9 mouse cellular contexts compared by ENCODE assay signal in the genomic region with DNA sequence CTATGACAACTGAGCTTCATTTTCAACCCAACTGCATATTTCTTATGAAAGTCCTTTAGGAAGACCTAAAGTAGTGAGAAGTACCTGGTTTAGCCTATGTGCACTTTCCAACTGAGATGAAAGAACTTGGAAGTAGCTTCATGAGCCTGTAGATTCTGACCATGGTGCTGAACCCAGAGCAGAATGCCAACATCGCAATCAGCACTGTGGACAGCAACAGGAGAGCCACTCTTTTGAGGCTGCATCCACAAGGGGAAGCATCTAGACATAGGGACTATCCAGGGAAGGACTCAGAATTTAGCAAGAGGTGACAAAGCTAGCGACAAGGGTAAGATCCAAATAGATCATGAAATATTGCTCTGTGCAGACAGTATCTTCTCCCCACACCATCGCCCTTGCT. TPM values are rescaled to one million over a fixed set of nuclear protein-coding genes. Genes with fewer than 3 reads are reported as not detected.
DNase-seq lines count a peak whose midpoint lies in the region; ATAC-seq and TF ChIP-seq lines count a peak whose summit lies in the region.
"Had no signal": no experiment of that assay in that cellular context is flagged by ENCODE, and none has a peak within 500 bp of the region (broad histone marks: within the 10 kb centered on the region; RNA-seq: fewer than 3 reads in every experiment).

No protein-coding gene starts in this region.

- H3K79me2 ChIP-seq in heart, adult 2 months (replicated peaks; ENCODE audit: control insufficient read depth, insufficient read depth, low read length) = no peaks in the 10 kb centered on the region
- H3K79me2 ChIP-seq in C2C12 (ENCODE audit: control insufficient read depth, insufficient read depth) = no peaks in the 10 kb centered on the region
- no peaks in the 10 kb centered on the region for H3K79me2 ChIP-seq in liver, adult 2 months (ENCODE audit: control insufficient read depth, insufficient read depth, low read length)

- WGBS in heart, adult 2 months = 33% methylated on average over 3 of the region's 3 CpGs
- WGBS in liver, adult 2 months = 36% methylated on average over 3 of the region's 3 CpGs

- H3K9ac ChIP-seq in heart, adult 2 months (ENCODE audit: low read depth, low read length) = no peak overlapping the region
- no peak overlapping the region for H3K9ac ChIP-seq in liver, adult 2 months (ENCODE audit: low read depth, low read length)
- H3K9ac ChIP-seq: limb, embryonic 15.5 days had no signal

- no peaks in the 10 kb centered on the region for H3K27me3 ChIP-seq in heart, adult 2 months (ENCODE audit: control insufficient read depth, insufficient read depth, low read length)
- H3K27me3 ChIP-seq in C2C12 (ENCODE audit: control insufficient read depth, insufficient read depth, insufficient read length) = no peaks in the 10 kb centered on the region
- no peaks in the 10 kb centered on the region for H3K27me3 ChIP-seq in liver, adult 2 months (ENCODE audit: control insufficient read depth, insufficient read depth, low read length)
- H3K27me3 ChIP-seq: limb, embryonic 15.5 days had no signal

- intact Hi-C loops in heart, adult 2 months (cut with DNase I) = no loop called here

- H3K4me1 ChIP-seq in heart, adult 2 months (ENCODE audit: control insufficient read depth, insufficient read depth, low read length) = no peaks in the 10 kb centered on the region
- H3K4me1 ChIP-seq in liver, adult 2 months (ENCODE audit: control insufficient read depth, insufficient read depth, low read length) = no peaks in the 10 kb centered on the region
- H3K4me1 ChIP-seq: limb, embryonic 15.5 days had no signal

- TF ChIP-seq EP300 in heart, adult 2 months (IDR thresholded peaks at IDR 0.05; ENCODE audit: insufficient read depth, low read depth, low read length) = no peak

- H3K79me3 ChIP-seq in C2C12 (ENCODE audit: low read depth) = no peaks in the 10 kb centered on the region

- ATAC-seq in common myeloid progenitor, adult 5-6 weeks (replicated peaks; ENCODE audit: low read depth, poor library complexity, severe bottlenecking) = peak; percentile 81

- peak; percentile 7; the same call in 1 of the 2 replicates for TF ChIP-seq CTCF in heart, adult 2 months (IDR thresholded peaks at IDR 0.05)
- TF ChIP-seq CTCF in C2C12 (IDR thresholded peaks at IDR 0.05; ENCODE audit: control insufficient read depth, insufficient read depth, insufficient read length) = no peak
- TF ChIP-seq CTCF in liver, adult 2 months (IDR thresholded peaks at IDR 0.05; ENCODE audit: low read depth, low read length) = no peak

- TF ChIP-seq POLR2A in heart, adult 2 months (IDR thresholded peaks at IDR 0.05; ENCODE audit: insufficient read depth, low read depth, low read length) = no peak
- TF ChIP-seq POLR2A in liver, adult 2 months (IDR thresholded peaks at IDR 0.05; ENCODE audit: extremely low read depth, insufficient read depth, low read length) = no peak

- no peak overlapping the region for H3K4me3 ChIP-seq in heart, adult 2 months
- no peak overlapping the region for H3K4me3 ChIP-seq in C2C12 (ENCODE audit: insufficient read depth, poor library complexity, severe bottlenecking)
- no peak overlapping the region for H3K4me3 ChIP-seq in liver, adult 2 months (ENCODE audit: insufficient read depth, low read depth, low read length)
- H3K4me3 ChIP-seq: limb, embryonic 15.5 days had no signal

- H3K36me3 ChIP-seq in heart, adult 2 months (ENCODE audit: control insufficient read depth, insufficient read depth, low read length) = no peaks in the 10 kb centered on the region
- no peaks in the 10 kb centered on the region for H3K36me3 ChIP-seq in C2C12 (ENCODE audit: control insufficient read depth, insufficient read depth)
- no peaks in the 10 kb centered on the region for H3K36me3 ChIP-seq in liver, adult 2 months (ENCODE audit: control insufficient read depth, insufficient read depth, low read length)
- H3K36me3 ChIP-seq: limb, embryonic 15.5 days had no signal

- peak; percentile 30 to 60 for DNase-seq in heart, adult 2 months
- no peak for DNase-seq in heart, adult 8-10 months (ENCODE audit: low spot score)
- DNase-seq in liver, adult 2 months (ENCODE audit: extremely low read depth, low read depth, low spot score) = peak; percentile 23
- DNase-seq in cerebellum, postnatal 25 days = no peak
- no peak for DNase-seq in frontal cortex, postnatal 36 days (ENCODE audit: low spot score in 2 of 2)
- DNase-seq in layer of hippocampus, postnatal 36 days = no peak

- no peak overlapping the region for H3K27ac ChIP-seq in heart, adult 2 months
- no peak overlapping the region for H3K27ac ChIP-seq in liver, adult 2 months (replicated peaks; ENCODE audit: insufficient read depth, low read depth, low read length)
- H3K27ac ChIP-seq: limb, embryonic 15.5 days had no signal

- no peak overlapping the region for H3ac ChIP-seq in C2C12 (ENCODE audit: control insufficient read depth, insufficient read length, low read depth)

TF ChIP-seq in C2C12, 6 proteins besides CTCF, POLR2A, EP300 and RAD21:
- no peak for TF ChIP-seq MYOG (IDR thresholded peaks at IDR 0.05; ENCODE audit: control insufficient read depth, extremely low read depth, insufficient read length)
- peak; percentile 59 for TF ChIP-seq MAX (IDR thresholded peaks at IDR 0.05)

RNA-seq across cellular contexts. Expression of a gene that starts 13.8 kb away (rescaled TPM):
- total RNA-seq in heart, adult 2 months (2021) = 1 to 10 TPM; 3.1 to 5.8 TPM
- 7.3 and 10.7 TPM in 2 replicates for polyA plus RNA-seq in heart, adult 2 months (2012; rRNA removed)
- total RNA-seq in heart, adult 8-10 months (2022) = 1 to 10 TPM; 3.8 to 7.5 (median 4.6) TPM
- polyA plus RNA-seq in C2C12 (2012; fragmentation: generic; extraction: Trizol) = 26.1 TPM
- total RNA-seq in common myeloid progenitor, adult 5-6 weeks (2017) = 0.41 TPM in 1 of 2 replicates, not detected in the other
- 2.0 and 3.8 TPM in 2 replicates for total RNA-seq in liver, adult 2 months (2014; rRNA removed)
- polyA plus RNA-seq in liver, adult 2 months (2012; rRNA removed) = 4.1 and 5.0 TPM in 2 replicates
- total RNA-seq in layer of hippocampus, postnatal 36 days (2021) = 1 to 10 TPM in 1 of 2 experiments, under 1 TPM in 1; 0.95 to 1.1 TPM

RNA-seq across cellular contexts. Expression of a gene that starts 28.3 kb away (rescaled TPM):
- total RNA-seq in heart, adult 2 months (2021) = 1 to 10 TPM; 2.2 to 3.7 TPM
- 3.3 TPM in 2 replicates for polyA plus RNA-seq in heart, adult 2 months (2012; rRNA removed)
- total RNA-seq in heart, adult 8-10 months (2022) = 1 to 10 TPM; 2.8 to 3.7 (median 3.6) TPM
- 2.4 TPM for polyA plus RNA-seq in C2C12 (2012; fragmentation: generic; extraction: Trizol)
- total RNA-seq in common myeloid progenitor, adult 5-6 weeks (2017) = 1.3 and 1.5 TPM in 2 replicates
- 1.5 and 2.0 TPM in 2 replicates for total RNA-seq in liver, adult 2 months (2014; rRNA removed)
- polyA plus RNA-seq in liver, adult 2 months (2012; rRNA removed) = 3.8 and 4.7 TPM in 2 replicates
- total RNA-seq in layer of hippocampus, postnatal 36 days (2021) = 1 to 10 TPM; 5.5 to 5.9 TPM

RNA-seq across cellular contexts. Expression of a gene that starts 41.6 kb away (rescaled TPM):
- 10 to 100 TPM; 31.2 to 36.4 TPM for total RNA-seq in heart, adult 2 months (2021)
- polyA plus RNA-seq in heart, adult 2 months (2012; rRNA removed) = 263 and 281 TPM in 2 replicates
- 10 to 100 TPM; 27.1 to 49.5 (median 38.6) TPM for total RNA-seq in heart, adult 8-10 months (2022)
- polyA plus RNA-seq in C2C12 (2012; fragmentation: generic; extraction: Trizol) = 17.9 TPM
- total RNA-seq in common myeloid progenitor, adult 5-6 weeks (2017) = 26.6 and 51.3 TPM in 2 replicates
- total RNA-seq in liver, adult 2 months (2014; rRNA removed) = 36.0 and 36.1 TPM in 2 replicates
- 76.2 and 148 TPM in 2 replicates for polyA plus RNA-seq in liver, adult 2 months (2012; rRNA removed)
- 100 to 1,000 TPM; 154 to 191 TPM for total RNA-seq in layer of hippocampus, postnatal 36 days (2021)

RNA-seq across cellular contexts. Expression of a gene that starts 59.1 kb away (rescaled TPM):
- total RNA-seq in heart, adult 2 months (2021) = 1 to 10 TPM; 1.2 to 1.4 TPM
- polyA plus RNA-seq in heart, adult 2 months (2012; rRNA removed) = 1.1 and 1.3 TPM in 2 replicates
- total RNA-seq in heart, adult 8-10 months (2022) = 1 to 10 TPM in 2 of 4 experiments, under 1 TPM in 2; 0.82 to 1.4 (median 1.1) TPM
- polyA plus RNA-seq in C2C12 (2012; fragmentation: generic; extraction: Trizol) = not detected
- not detected in 2 replicates for total RNA-seq in common myeloid progenitor, adult 5-6 weeks (2017)
- total RNA-seq in liver, adult 2 months (2014; rRNA removed) = 2.9 and 4.3 TPM in 2 replicates
- polyA plus RNA-seq in liver, adult 2 months (2012; rRNA removed) = 0.60 and 0.71 TPM in 2 replicates
- total RNA-seq in layer of hippocampus, postnatal 36 days (2021) = not detected

RNA-seq across cellular contexts. Expression of a gene that starts 59.2 kb away (rescaled TPM):
- total RNA-seq in heart, adult 2 months (2021) = 1 to 10 TPM in 1 of 2 experiments, under 1 TPM in 1; 0.91 to 2.6 TPM
- polyA plus RNA-seq in heart, adult 2 months (2012; rRNA removed) = 2.8 and 5.1 TPM in 2 replicates
- total RNA-seq in heart, adult 8-10 months (2022) = 1 to 10 TPM in 2 of 4 experiments, under 1 TPM in 2; 0.79 to 1.7 (median 0.95) TPM
- 0.05 TPM for polyA plus RNA-seq in C2C12 (2012; fragmentation: generic; extraction: Trizol)
- total RNA-seq in common myeloid progenitor, adult 5-6 weeks (2017) = not detected in 2 replicates
- 0.65 and 2.8 TPM in 2 replicates for total RNA-seq in liver, adult 2 months (2014; rRNA removed)
- polyA plus RNA-seq in liver, adult 2 months (2012; rRNA removed) = 2.3 and 2.4 TPM in 2 replicates
- 100 to 1,000 TPM; 554 to 570 TPM for total RNA-seq in layer of hippocampus, postnatal 36 days (2021)

Comparison
In these comparisons a context has a peak if more than half of its experiments do, and no peak if none do; other contexts are left out.
1. DNase-seq: peak in heart, adult 2 months (2 of 2) and liver, adult 2 months (single experiment); none in heart, adult 8-10 months (single experiment), cerebellum, postnatal 25 days (0 of 2), frontal cortex, postnatal 36 days (0 of 2) and layer of hippocampus, postnatal 36 days (0 of 2).